Mouse (Mus musculus) spleen, adult 2 months (tissue): ENCODE data around the gene Rbfox1.

ENCODE experiments used
- CTCF ChIP-seq: fragments of 200-500 bp; IDR thresholded peaks from 2 replicates; pipeline ENCODE4 v1.5.1; 2011; ENCODE audit warnings: mild to moderate bottlenecking, inconsistent platforms; ENCODE audit not compliant: insufficient read depth, insufficient read length, insufficient replicate concordance; ENCODE audit errors: extremely low read depth
- POLR2A ChIP-seq: fragments of 200-500 bp; IDR thresholded peaks from 2 replicates; pipeline ENCODE4 v1.6.1; 2011; ENCODE audit warnings: low read depth, low read length, inconsistent platforms

GRCm38 (mm10) chr16:7076707-7077106 is 1191.6 kb downstream of the Rbfox1 start:
- TF ChIP-seq POLR2A (no peak), CTCF (no peak)
